Mouse (Mus musculus) heart, postnatal 0 days (tissue): Measurements from ENCODE around the gene Inppl1. TPM values are rescaled to one million over a fixed set of nuclear protein-coding genes. Genes with fewer than 3 reads are reported as not detected.

Experiments used
- ATAC-seq: fragments of 200-750 bp; cut with Nextera tagmentation; 2 replicates; pipeline ENCODE4 v1.8.0; 2017; ENCODE audit warnings: low read depth, moderate number of reproducible peaks, moderate library complexity; ENCODE audit not compliant: insufficient read depth
- DNase-seq: peaks from one replicate; pipeline ENCODE4 v3.0.0-alpha.2; 2016; ENCODE audit warnings: low spot score
- H3K27ac ChIP-seq: fragments of 300-500 bp; sonication (generic); 2 replicates; pipeline ENCODE4 v1.5.1; 2014; ENCODE audit warnings: low read depth, mild to moderate bottlenecking
- H3K27me3 ChIP-seq: fragments of 300-500 bp; sonication (generic); 2 replicates; pipeline ENCODE4 v1.6.1; 2014; ENCODE audit warnings: low read length, mixed read lengths; ENCODE audit not compliant: control insufficient read depth, insufficient read depth
- H3K36me3 ChIP-seq: fragments of 300-500 bp; sonication (generic); replicated peaks from 2 replicates; pipeline ENCODE4 v1.6.1; 2014; ENCODE audit warnings: low read length, mixed read lengths; ENCODE audit not compliant: control insufficient read depth, insufficient read depth
- H3K4me1 ChIP-seq: fragments of 300-500 bp; sonication (generic); 2 replicates; pipeline ENCODE4 v1.6.1; 2014; ENCODE audit warnings: antibody characterized with exemption; ENCODE audit not compliant: control insufficient read depth, insufficient read depth
- H3K4me2 ChIP-seq: fragments of 300-500 bp; sonication (generic); 2 replicates; pipeline ENCODE4 v1.6.1; 2014; ENCODE audit warnings: low read depth, mild to moderate bottlenecking, low read length, moderate library complexity
- H3K4me3 ChIP-seq: fragments of 300-500 bp; sonication (generic); 2 replicates; pipeline ENCODE4 v1.5.1; 2014; ENCODE audit warnings: low read depth, low read length
- H3K9ac ChIP-seq: fragments of 300-500 bp; sonication (generic); replicated peaks from 2 replicates; pipeline ENCODE4 v1.6.1; 2014; ENCODE audit warnings: low read depth, low read length, mixed read lengths
- H3K9me3 ChIP-seq: fragments of 300-500 bp; sonication (generic); replicated peaks from 2 replicates; pipeline ENCODE4 v1.6.1; 2016; ENCODE audit warnings: low read length; ENCODE audit not compliant: control insufficient read depth
- CTCF ChIP-seq: IDR thresholded peaks from 2 replicates; pipeline ENCODE4 v1.5.1; 2016; ENCODE audit warnings: antibody characterized with exemption, control low read depth, low read depth
- EP300 ChIP-seq: IDR thresholded peaks from 2 replicates; pipeline ENCODE4 v1.6.1; 2016; ENCODE audit warnings: antibody characterized with exemption, low read depth
- WGBS: fragments of 180-500 bp; shearing (Covaris S2); extraction: QIAGEN DNeasy Blood & Tissue Kit; methylation state at CpG from one replicate; pipeline ENCODE4 v1.1.7; 2014; 5-methylcytosine and 5-hydroxymethylcytosine counted together
- polyA plus RNA-seq: library from polyadenylated mRNA; unstranded; fragments of >200 nt; fragmentation: Nextera tagmentation; extraction: Ambion mirVana; gene quantifications from 2 replicates; pipeline ENCODE4 v1.2.1, GENCODE M21; 2015
- total RNA-seq: library from RNA; depleted of rRNA; stranded (reverse); fragments of >200 nt; gene quantifications from 2 replicates; pipeline ENCODE4 v1.2.3, GENCODE M21; 2014; ENCODE audit warnings: low replicate concordance

Inppl1 gene
- total and polyA plus RNA-seq, 2 experiments from 2014 or later: 47.5 to 98.2 TPM

- H3K9ac ChIP-seq: no peak overlapping the region
- H3K4me1 ChIP-seq: peaks cover 12% of the 10 kb centered on the region
- H3K36me3 ChIP-seq: peaks cover 44% of the 10 kb centered on the region
- ATAC-seq (no peak), DNase-seq (no peak)
- H3K9me3 ChIP-seq: no peaks in the 10 kb centered on the region
- no peak for TF ChIP-seq EP300
- TF ChIP-seq CTCF: peak; percentile 40
- no peak overlapping the region for H3K4me3 ChIP-seq
- H3K27me3 ChIP-seq: peaks cover 36% of the 10 kb centered on the region
- no peak overlapping the region for H3K27ac ChIP-seq
- 51% methylated on average over 32 of the region's 32 CpGs for WGBS
- no peak overlapping the region for H3K4me2 ChIP-seq
Observed at GRCm38 (mm10) chr7:101822836-101823757, 14.9 kb downstream of the Inppl1 start.

GRCm38 (mm10) chr7:101821571-101822501 is 16.2 kb downstream of the Inppl1 start:
- Histone ChIP-seq H3K27ac (peak overlapping the region; percentile 73), H3K4me2 (peak overlapping the region; percentile 85), H3K4me1 (peaks cover 12% of the 10 kb centered on the region), H3K36me3 (peaks cover 32% of the 10 kb centered on the region), H3K4me3 (peak overlapping the region; percentile 53), H3K9ac (peak overlapping the region; percentile 55; the same call in 1 of the 2 replicates), H3K9me3 (no peaks in the 10 kb centered on the region), H3K27me3 (peaks cover 49% of the 10 kb centered on the region)
- TF ChIP-seq EP300 (no peak; the same call in 1 of the 2 replicates), CTCF (no peak)
- WGBS: under 1% methylated on average over 63 of the region's 71 CpGs
- DNase-seq: peak; percentile 77
- ATAC-seq: peak; percentile 85

GRCm38 (mm10) chr7:101820295-101821030 is 17.6 kb downstream of the Inppl1 start:
- Histone ChIP-seq H3K4me3 (peak overlapping the region; percentile 53), H3K9me3 (no peaks in the 10 kb centered on the region), H3K36me3 (peaks cover 18% of the 10 kb centered on the region), H3K9ac (no peak overlapping the region), H3K27ac (no peak overlapping the region), H3K27me3 (peaks cover 54% of the 10 kb centered on the region), H3K4me1 (peaks cover 12% of the 10 kb centered on the region), H3K4me2 (peak overlapping the region; percentile 85)
- WGBS: 5% methylated on average over 35 of the region's 35 CpGs
- TF ChIP-seq EP300 (no peak), CTCF (no peak)
- DNase-seq (no peak), ATAC-seq (no peak)

GRCm38 (mm10) chr7:101817861-101818401 is 20.1 kb downstream of the Inppl1 start, which contains the start of gene Phox2a:
Phox2a (plus strand) TSS chr7:101818313.
- H3K36me3 ChIP-seq: no peaks in the 10 kb centered on the region
- H3K9me3 ChIP-seq: no peaks in the 10 kb centered on the region
- H3K27me3 ChIP-seq: peaks cover 54% of the 10 kb centered on the region
- H3K4me3 ChIP-seq: peak within 1 kb of the TSS; percentile 36
- H3K27ac ChIP-seq: no peak within 1 kb of the TSS
- TF ChIP-seq CTCF (no peak), EP300 (no peak)
- H3K4me1 ChIP-seq: peaks cover 12% of the 10 kb centered on the region
- H3K4me2 ChIP-seq: peak within 1 kb of the TSS; percentile 42
- no peak within 1 kb of the TSS for H3K9ac ChIP-seq
- ATAC-seq (no peak), DNase-seq (no peak)
- 2% methylated on average over 36 of the region's 45 CpGs for WGBS
